Mouse (Mus musculus) intestine, postnatal 0 days (tissue): ENCODE measurements around the gene Akr1c20. TPM values are rescaled to one million over a fixed set of nuclear protein-coding genes. Genes with fewer than 3 reads are reported as not detected.

Experiments used
- ATAC-seq: fragments of 200-750 bp; cut with Nextera tagmentation; 2 replicates; pipeline ENCODE4 v1.8.0; 2017; ENCODE audit warnings: mild to moderate bottlenecking, moderate TSS enrichment, moderate library complexity
- H3K27ac ChIP-seq: fragments of 300-500 bp; sonication (generic); 2 replicates; pipeline ENCODE4 v1.5.1; 2014; ENCODE audit warnings: mild to moderate bottlenecking, low read depth, low read length, moderate library complexity
- H3K27me3 ChIP-seq: fragments of 300-500 bp; sonication (generic); replicated peaks from 2 replicates; pipeline ENCODE4 v1.6.1; 2014; ENCODE audit warnings: low read length, mixed read lengths; ENCODE audit not compliant: control insufficient read depth, insufficient read depth
- H3K36me3 ChIP-seq: fragments of 300-500 bp; sonication (generic); 2 replicates; pipeline ENCODE4 v1.6.1; 2014; ENCODE audit warnings: mild to moderate bottlenecking, moderate library complexity; ENCODE audit not compliant: control insufficient read depth, insufficient read depth
- H3K4me1 ChIP-seq: fragments of 300-500 bp; sonication (generic); replicated peaks from 2 replicates; pipeline ENCODE4 v1.6.1; 2014; ENCODE audit warnings: antibody characterized with exemption, low read length, mixed read lengths; ENCODE audit not compliant: control insufficient read depth, insufficient read depth
- H3K4me2 ChIP-seq: fragments of 300-500 bp; sonication (generic); replicated peaks from 2 replicates; pipeline ENCODE4 v1.6.1; 2014; ENCODE audit warnings: low read depth, mild to moderate bottlenecking, moderate library complexity
- H3K4me3 ChIP-seq: fragments of 300-500 bp; sonication (generic); 2 replicates; pipeline ENCODE4 v1.5.1; 2014; ENCODE audit warnings: low read depth, low read length
- H3K9ac ChIP-seq: fragments of 300-500 bp; sonication (generic); 2 replicates; pipeline ENCODE4 v1.6.1; 2014; ENCODE audit warnings: mild to moderate bottlenecking, low read depth, low read length
- H3K9me3 ChIP-seq: fragments of 300-500 bp; sonication (generic); 2 replicates; pipeline ENCODE4 v1.6.1; 2016; ENCODE audit warnings: mixed run types; ENCODE audit not compliant: control insufficient read depth
- CTCF ChIP-seq: sonication (generic); IDR thresholded peaks from 2 replicates; pipeline ENCODE4 v1.5.1; 2016; ENCODE audit warnings: low read depth, mild to moderate bottlenecking, control low read depth, antibody characterized with exemption, moderate library complexity
- WGBS: fragments of 180-500 bp; shearing (Covaris S2); extraction: QIAGEN DNeasy Blood & Tissue Kit; methylation state at CpG from one replicate; pipeline ENCODE4 v1.1.7; 2014; 5-methylcytosine and 5-hydroxymethylcytosine counted together
- polyA plus RNA-seq: library from polyadenylated mRNA; unstranded; fragments of >200 nt; fragmentation: Nextera tagmentation; extraction: Ambion mirVana; gene quantifications from 2 replicates; pipeline ENCODE4 v1.2.1, GENCODE M21; 2015

Gene Akr1c20
- polyA plus RNA-seq, result not detected in 2 replicates

DNA sequence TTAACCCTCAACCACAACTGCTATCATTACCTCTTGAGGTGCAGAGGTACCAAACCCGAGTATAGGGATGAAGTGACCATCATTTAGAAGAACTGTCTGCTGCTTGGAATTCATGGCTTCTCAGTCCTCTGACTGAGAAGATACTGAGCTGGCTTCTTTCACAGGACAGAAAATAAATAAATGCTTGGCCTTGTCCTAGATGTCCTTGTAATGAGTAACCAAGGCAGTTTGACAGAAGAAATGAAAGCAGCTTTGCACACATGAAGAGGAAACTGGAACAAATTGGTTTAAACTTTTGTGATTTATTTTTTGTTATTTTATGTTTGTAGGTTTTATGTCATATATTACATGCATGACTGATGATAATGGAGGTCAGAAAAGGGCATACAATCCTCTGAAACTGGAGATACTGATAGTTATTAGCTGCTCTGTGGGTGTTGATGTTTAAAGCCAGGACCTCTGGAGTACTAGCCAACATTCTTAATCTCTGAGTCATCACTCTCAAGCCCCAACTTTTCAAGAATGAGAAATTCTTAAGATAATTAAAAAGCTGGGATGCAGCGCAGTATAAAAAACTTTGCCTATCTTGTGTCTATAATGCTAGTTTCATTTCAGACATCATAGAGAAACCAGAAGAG, at the start of gene Akr1c20:
Gene Akr1c20, minus strand, starts transcription at position 145 of the 638 bp plus-strand sequence.
- H3K27ac ChIP-seq, result no peak within 1 kb of the TSS
- H3K9me3 ChIP-seq, result no peaks in the 10 kb centered on the region
- TF ChIP-seq CTCF, result no peak
- H3K9ac ChIP-seq, result no peak within 1 kb of the TSS
- WGBS, result 71% methylated on average over 2 of the region's 2 CpGs
- H3K4me1 ChIP-seq, result no peaks in the 10 kb centered on the region
- no peak within 1 kb of the TSS for H3K4me3 ChIP-seq
- no peak within 1 kb of the TSS for H3K4me2 ChIP-seq
- no peaks in the 10 kb centered on the region for H3K27me3 ChIP-seq
- no peak for ATAC-seq
- H3K36me3 ChIP-seq, result no peaks in the 10 kb centered on the region

GRCm38 (mm10) chr13:4565996-4566395, 42.9 kb upstream of the Akr1c20 start:
- Histone ChIP-seq H3K4me1 (no peaks in the 10 kb centered on the region), H3K27me3 (no peaks in the 10 kb centered on the region), H3K9me3 (no peaks in the 10 kb centered on the region), H3K36me3 (no peaks in the 10 kb centered on the region), H3K4me2 (no peak overlapping the region), H3K27ac (no peak overlapping the region), H3K9ac (no peak overlapping the region), H3K4me3 (no peak overlapping the region)
- TF ChIP-seq CTCF, result no peak
- no peak for ATAC-seq
- WGBS, result 85% methylated on average over 2 of the region's 2 CpGs

GRCm38 (mm10) chr13:4560500-4560899, 37.4 kb upstream of the Akr1c20 start:
- no peak for TF ChIP-seq CTCF

GRCm38 (mm10) chr13:4559143-4559542, 36.0 kb upstream of the Akr1c20 start:
- Histone ChIP-seq H3K9ac (no peak overlapping the region), H3K4me3 (no peak overlapping the region), H3K36me3 (no peaks in the 10 kb centered on the region), H3K4me1 (no peaks in the 10 kb centered on the region), H3K27me3 (no peaks in the 10 kb centered on the region), H3K9me3 (no peaks in the 10 kb centered on the region), H3K4me2 (no peak overlapping the region), H3K27ac (no peak overlapping the region)
- 74% methylated on average over 1 of the region's 1 CpGs for WGBS
- ATAC-seq, result no peak
- no peak for TF ChIP-seq CTCF

More at GRCm38 (mm10) chr13:4560500-4560899, 37.4 kb upstream of the Akr1c20 start:
- no peak overlapping the region for H3K4me2 ChIP-seq
- H3K9me3 ChIP-seq, result no peaks in the 10 kb centered on the region
- no peak overlapping the region for H3K27ac ChIP-seq
- H3K4me1 ChIP-seq, result no peaks in the 10 kb centered on the region
- ATAC-seq, result no peak
- H3K4me3 ChIP-seq, result no peak overlapping the region
- no peaks in the 10 kb centered on the region for H3K27me3 ChIP-seq
- H3K36me3 ChIP-seq, result no peaks in the 10 kb centered on the region
- H3K9ac ChIP-seq, result no peak overlapping the region

DNA sequence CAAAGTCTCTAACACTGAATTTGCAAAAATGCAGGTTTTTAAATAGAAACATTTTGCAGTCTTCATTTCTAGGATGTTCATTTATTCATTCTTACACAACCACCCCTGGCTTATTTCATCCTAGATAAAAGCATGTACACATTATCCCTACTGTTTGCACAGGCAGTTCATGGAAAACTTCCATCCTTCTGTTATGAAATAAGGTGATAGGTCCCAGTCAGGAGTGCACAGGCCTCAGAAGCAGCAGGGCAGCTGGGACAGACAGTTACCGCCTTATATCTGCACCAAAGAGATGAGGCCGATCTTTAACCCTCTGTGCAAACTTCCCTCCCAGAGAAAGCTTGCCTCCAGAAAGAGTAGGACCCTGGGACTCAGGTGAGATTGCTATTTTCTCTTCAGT, 8.3 kb downstream of the Akr1c20 start:
- H3K9ac ChIP-seq, result no peak overlapping the region

GRCm38 (mm10) chr13:4467896-4468295, 55.2 kb downstream of the Akr1c20 start:
- 50% methylated on average over 1 of the region's 1 CpGs for WGBS
- no peak for TF ChIP-seq CTCF
- H3K9ac ChIP-seq, result no peak overlapping the region
- no peaks in the 10 kb centered on the region for H3K9me3 ChIP-seq
- H3K4me2 ChIP-seq, result no peak overlapping the region
- ATAC-seq, result no peak
- H3K27ac ChIP-seq, result no peak overlapping the region
- H3K4me3 ChIP-seq, result no peak overlapping the region
- no peaks in the 10 kb centered on the region for H3K4me1 ChIP-seq
- no peaks in the 10 kb centered on the region for H3K27me3 ChIP-seq
- no peaks in the 10 kb centered on the region for H3K36me3 ChIP-seq

More for the DNA sequence above, 8.3 kb downstream of the Akr1c20 start:
- Histone ChIP-seq H3K36me3 (no peaks in the 10 kb centered on the region), H3K4me3 (no peak overlapping the region), H3K9me3 (no peaks in the 10 kb centered on the region), H3K27ac (no peak overlapping the region), H3K4me2 (no peak overlapping the region), H3K27me3 (no peaks in the 10 kb centered on the region), H3K4me1 (no peaks in the 10 kb centered on the region)
- TF ChIP-seq CTCF, result no peak
- 69% methylated on average over 2 of the region's 2 CpGs for WGBS
- ATAC-seq, result no peak
